Mouse (Mus musculus): ENCODE measurements around the gene Ildr2.

Gene Ildr2

DNA sequence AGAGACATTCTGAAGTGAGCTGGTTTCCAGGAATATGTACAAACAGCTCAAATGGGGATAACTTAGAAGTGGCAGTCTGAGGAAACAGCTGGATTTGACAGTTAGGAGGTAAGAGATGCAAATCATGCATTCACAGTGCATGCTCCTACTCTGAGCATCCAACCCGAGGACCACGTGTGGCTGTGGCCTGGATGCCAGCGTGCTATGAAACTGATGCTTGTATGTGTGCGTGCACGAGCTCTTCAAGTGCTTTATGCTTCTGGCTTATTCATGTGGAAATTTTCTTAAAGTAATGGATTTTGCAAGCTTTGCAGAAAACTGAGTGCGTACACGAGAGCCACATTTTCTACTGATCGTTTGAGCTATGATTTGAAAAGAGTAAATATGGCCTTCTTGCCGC, 32.3 kb downstream of the Ildr2 start:
- no peak for DNase-seq

DNA sequence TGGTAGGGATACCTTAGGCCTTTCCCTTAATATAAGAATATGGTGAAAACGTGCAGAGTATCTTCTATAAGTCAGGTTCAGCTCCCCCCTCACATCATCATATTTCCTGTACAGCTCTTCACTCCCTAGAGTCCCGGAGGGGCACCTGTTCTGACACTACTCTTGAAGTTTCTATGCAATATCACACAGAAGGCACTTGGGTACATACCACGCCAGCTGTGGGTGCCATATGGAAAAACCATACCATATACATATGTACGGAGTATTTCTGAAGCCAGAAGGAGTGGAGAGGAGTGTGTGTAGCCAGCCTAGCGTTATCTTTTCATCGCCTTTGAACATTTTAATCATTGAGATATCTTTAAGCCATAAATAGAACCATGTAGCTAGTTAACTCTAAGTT, 36.6 kb downstream of the Ildr2 start:
- no peak for DNase-seq

DNA sequence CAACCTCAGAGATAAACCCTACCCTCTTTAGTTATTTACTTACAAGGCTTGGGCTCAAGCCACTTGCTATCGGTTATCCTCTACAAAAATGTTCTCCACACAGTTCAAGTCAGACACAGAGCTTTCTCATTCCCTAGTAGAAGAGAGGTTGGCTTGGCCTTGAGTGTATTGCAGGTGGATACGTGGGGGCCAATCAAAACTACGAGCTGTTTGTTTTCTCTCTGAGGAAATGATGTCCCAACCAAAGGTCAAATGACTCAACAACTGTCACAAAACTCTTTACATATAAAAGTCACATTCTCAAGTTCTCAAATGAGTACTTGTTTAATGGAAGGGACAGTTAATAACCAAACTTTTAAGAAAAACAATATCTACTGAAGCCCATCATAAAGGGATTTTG, 39.1 kb downstream of the Ildr2 start:
- DNase-seq = no peak

DNA sequence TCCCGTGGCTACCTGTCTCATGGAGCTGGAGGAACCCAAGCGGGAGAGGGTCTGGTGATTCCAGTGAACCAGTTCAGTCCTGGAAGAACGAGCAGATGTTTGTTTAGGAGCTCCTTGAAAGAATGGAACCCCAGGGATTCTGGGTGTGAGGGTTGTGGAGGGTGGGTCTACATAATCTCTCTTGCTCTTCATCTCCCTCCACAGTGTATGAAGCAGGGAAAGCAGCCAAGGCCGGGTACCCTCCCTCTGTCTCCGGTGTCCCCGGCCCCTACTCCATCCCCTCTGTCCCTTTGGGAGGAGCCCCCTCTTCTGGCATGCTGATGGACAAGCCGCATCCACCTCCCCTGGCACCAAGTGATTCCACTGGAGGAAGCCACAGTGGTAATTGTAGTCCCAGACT, 41.6 kb downstream of the Ildr2 start:
- no peak for DNase-seq

DNA sequence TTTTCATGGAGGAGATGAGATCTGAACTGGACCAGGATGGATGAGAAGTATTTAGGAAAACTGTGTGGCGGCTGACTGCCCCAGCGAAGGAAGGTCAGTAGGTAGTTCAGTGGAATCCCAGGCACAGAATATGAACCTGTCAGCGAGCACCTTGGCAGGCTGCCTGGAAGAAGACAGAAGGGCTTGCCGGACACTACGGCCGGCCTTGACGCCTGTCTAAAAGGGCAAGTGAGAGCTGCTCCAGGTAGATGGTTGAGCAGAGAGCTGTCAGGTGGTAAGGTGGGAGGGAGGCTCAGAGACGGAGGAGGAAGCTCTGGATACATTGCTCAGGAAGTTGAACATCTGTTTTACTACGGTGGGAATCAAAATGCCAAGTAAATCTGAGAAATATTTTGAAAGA, 42.4 kb downstream of the Ildr2 start:
- peak; percentile 59 for DNase-seq

DNA sequence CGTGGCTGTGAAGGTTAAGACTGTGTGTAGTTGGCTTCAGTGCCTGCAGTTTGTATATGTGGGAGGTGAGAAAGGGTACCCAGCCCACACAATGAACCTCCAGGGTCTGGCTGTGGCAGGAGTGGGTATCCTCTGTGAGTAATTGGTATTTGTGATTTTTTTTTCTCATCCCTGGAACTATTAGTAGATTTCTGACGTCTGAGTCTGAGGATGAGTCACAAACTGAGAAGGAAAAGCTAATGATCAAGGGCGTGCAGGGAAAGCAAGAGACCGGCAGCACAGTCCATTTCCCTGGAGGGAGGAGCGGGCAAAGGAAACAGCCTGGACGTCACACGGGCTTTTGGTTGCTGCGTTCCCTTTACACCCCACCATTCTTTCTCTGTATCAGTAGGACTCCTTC, 43.0 kb downstream of the Ildr2 start:
- DNase-seq = no peak

DNA sequence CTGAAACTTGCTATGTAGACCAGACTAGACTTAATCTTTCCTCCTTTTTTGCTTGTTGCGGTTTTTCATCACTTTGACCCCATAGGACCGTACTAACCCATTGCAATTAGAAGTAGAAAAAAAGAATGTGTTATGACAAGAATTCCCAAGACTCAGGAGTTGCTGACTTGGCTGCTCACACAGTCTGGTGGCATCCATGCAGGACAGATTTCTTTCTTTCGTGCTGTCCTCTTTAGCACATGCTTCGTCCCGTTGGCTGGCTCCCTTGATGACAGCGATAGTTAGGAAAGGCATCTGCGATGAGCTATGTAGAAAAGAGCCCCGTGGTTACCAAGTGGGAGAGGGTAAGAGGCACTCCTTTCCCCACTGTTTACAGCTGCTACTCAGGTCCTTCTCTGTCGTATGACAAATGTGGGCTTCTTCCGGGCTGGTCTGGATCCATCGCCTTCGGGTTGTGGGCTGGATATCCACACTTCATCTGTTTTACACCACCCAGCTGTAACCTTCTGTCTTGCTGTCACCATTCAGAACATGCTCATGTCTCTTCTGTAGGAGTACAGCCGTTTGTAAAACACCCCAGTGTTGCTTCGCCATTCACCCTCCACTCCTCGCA, 43.7 kb downstream of the Ildr2 start:
- no peak for DNase-seq

DNA sequence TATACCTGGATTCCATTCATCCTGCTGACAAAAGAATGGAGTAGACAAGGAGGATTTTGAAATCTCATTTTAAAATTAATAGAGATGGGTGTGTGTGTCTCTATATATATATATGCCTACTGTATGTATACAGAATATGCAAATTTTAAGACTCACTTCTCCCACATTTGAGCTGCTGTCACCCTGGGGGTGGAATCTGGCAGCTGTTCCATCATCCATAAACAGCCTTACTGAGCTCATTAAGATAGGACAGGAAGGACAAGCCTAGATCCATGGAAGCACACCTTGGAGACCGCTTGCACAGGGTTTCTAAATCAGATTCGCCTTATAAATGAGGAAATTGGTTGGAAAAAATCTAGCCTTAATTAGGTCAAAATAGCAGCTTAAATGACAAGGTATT, 44.9 kb downstream of the Ildr2 start:
- DNase-seq = no peak

DNA sequence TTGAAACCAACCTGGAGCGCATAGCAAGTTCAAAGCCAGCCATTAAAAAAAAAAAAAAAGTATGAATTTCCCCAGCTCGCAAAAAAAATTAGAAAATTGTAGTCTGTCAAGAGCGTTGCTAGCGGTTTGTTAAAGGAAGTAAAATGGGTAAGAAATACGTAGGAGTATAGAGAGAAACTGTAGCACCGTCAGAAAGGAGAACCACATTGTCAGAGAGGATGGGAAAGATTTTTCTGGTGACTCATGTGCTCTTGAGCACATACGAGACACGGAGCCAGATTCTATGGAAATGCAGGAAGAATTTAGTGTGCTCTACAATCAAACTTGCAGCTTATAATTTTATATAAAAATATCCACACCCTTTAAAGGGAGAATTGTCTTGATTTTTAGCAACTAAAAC, 45.9 kb downstream of the Ildr2 start:
- DNase-seq = no peak

DNA sequence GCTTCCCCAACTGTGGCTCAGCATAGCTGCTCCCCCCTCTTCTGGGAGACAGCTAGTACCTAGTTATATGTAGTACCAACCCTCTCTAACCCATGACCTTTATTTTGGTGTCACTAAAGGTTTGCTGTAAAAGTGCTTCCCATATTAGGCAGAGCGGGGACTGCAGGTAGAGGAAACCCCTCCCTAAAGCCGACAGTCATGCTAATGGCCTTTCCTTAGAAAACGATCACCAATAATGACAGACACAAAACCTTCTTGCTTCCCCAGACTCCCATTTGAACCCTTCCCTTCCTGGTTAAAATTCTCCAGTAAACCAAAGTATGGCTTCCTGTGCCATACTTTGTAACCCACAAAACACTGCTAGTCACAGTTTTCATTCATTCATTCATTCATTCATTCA, 46.6 kb downstream of the Ildr2 start:
- no peak for DNase-seq

DNA sequence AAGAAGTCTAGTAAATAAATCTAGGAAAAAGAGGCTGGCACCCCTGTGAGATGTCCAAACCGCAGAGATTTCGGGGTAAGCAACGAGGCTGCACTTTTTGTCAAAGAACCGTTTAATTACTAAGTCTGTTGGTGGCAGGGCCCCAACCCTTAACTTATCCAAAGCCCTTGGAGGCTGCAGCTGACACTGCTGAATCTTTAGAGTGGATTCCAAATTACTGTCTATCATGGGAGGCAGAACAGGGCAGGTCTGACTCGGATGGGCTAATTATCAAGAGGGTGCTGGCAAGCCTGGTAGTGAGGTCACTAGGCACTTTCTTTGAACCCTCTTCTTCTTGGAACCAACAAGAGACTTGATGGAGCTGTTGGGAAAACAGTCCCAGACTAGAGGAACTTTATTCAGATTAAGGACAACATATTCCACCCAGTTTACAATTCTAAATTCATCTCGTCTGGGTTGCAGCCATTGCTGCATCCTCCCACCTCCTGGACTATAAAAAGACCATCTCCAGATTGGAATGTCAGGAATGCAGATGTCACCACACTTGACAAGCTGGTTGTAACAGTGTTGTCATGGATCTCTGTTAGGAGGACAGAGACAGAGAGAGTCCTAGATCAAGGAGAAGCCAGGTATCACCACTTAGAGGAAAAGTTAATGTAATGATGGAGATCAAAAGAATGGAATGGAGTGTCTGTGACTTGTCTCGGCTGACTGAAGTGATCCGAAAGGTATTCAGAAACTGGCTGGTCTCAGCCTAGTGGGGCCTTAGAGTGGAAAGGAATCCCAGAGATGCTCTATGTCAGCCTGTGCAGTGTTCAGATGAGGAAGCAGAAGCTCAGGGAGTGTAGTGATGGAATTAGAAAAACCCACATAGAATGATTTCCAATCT, 50.7 kb downstream of the Ildr2 start:
- DNase-seq = no peak

DNA sequence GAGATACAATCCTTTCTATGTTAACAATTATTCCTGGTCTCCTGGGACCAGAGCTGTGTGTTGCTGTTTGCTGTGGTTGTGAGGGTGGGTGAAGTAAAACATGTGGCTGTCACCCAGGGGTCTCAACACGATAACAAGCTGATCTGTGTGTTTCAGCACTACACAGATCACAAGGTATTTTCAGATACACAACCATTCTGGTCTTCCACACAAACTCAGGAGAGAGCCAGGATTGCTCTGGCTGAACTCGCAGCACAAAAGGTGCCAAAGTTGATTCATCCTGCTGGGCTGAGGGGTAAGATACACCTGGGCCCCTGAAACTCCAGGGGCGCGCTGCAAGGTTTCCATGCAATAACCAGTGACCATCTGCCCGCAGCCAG, 54.5 kb downstream of the Ildr2 start:
- DNase-seq = no peak

DNA sequence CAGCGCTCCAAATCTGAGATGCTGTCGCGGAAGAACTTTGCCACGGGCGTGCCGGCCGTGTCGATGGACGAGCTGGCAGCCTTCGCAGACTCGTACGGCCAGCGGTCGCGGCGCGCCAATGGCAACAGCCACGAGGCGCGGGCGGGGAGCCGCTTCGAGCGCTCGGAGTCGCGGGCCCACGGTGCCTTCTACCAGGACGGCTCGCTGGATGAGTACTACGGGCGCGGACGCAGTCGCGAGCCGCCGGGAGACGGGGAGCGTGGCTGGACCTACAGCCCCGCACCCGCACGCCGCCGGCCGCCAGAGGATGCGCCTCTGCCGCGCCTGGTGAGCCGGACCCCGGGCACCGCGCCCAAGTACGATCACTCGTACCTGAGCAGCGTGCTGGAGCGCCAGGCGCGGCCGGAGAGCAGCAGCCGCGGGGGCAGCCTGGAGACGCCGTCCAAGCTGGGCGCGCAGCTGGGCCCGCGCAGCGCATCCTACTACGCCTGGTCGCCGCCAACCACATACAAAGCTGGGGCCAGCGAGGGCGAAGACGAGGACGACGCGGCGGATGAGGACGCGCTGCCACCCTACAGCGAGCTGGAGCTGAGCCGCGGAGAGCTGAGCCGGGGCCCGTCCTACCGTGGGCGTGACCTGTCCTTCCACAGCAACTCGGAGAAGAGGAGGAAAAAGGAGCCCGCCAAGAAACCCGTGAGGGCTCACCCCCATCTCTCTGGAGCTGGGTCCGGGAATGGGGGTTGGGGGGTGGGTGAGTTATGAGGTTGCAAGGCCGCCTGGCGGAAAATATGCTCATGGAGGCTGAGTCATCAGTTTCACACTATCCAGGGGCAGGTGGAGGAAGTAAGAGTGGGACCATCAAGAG, 55.1 kb downstream of the Ildr2 start:
- peak; percentile 6 for DNase-seq

DNA sequence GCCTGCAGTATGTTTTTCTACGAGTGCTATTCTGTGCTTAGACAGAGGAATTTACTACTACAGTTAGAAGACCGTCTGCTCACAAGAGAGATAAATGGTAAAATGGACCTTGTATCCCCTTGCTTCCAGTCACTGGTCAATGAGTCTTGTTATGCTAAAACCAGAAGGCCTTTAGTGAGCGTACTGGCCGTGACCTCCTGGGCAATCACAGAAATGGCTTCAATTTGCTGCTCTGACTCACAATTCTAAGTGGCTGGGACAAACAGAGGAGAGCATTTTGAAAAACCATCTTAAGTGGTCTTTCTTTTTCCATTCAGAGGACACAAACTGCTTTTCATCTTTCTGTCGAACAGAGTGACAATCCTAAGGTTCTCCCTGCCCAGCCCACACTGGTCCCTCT, 57.2 kb downstream of the Ildr2 start:
- DNase-seq = no peak

DNA sequence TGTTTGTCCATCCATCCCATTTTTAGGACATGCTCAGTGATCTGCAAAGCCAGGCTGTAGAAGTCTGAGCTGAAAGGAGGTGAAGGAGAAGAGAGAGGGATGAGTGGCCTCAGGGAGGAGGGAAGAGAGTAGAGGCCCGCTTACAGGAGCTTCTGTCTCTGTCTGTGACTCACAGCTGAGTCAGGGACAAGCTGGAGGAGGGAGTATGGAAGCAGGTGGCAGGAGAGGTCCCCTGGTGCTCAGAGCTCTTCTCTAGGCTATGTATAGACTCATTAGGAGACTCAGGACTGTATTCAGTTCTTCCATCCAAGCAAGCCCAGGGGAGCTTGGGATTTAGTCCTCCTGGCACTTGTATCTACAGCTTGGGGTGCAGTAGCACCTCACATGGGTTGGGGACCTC, 59.7 kb downstream of the Ildr2 start:
- no peak for DNase-seq

DNA sequence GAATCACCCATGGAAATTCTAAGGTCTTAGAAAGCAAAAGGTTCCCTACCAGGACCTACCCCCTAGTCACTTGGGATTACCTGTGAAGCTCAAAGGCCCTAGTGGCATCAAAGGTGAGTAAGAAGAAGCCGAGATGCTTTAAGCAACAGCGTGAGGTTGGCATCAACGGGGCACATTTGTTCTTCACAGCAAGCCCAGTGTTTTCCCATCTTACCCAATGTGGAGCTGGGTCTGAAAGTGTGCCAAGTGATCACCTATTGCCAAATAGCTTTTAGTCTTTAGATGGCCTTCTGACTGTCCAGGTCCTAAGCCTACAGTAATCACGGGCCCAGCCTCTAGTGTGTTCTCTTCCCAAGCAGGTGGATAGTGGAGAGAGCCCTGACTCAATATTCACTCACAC, 61.8 kb downstream of the Ildr2 start:
- no peak for DNase-seq

DNA sequence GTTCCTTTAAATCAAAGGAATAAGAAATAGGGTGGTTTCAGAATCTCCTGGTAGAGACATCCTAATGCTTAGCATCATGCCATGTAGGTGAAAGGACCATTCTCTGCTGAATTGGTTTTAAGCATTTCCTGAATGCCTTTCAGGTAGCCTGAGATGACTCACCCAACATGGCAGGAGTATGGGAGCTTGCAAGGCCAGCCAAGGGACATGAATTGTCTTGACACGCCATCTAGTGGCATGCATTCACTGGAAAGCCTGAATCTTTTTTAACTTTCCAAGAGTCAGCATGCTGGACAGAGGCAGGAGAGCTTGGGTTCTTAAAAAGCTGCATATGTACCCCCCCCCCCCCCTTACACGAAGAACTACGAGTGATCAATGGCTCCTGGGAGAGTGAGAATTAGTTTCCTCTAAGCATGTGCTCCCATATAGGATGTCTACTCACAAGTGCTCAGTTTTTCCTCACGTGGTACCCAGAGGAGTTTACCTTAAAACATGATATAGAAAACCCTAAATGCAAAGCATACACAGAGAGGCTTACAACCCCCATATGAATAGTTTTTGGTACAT, 65.3 kb downstream of the Ildr2 start:
- peak; percentile 49 for DNase-seq

DNA sequence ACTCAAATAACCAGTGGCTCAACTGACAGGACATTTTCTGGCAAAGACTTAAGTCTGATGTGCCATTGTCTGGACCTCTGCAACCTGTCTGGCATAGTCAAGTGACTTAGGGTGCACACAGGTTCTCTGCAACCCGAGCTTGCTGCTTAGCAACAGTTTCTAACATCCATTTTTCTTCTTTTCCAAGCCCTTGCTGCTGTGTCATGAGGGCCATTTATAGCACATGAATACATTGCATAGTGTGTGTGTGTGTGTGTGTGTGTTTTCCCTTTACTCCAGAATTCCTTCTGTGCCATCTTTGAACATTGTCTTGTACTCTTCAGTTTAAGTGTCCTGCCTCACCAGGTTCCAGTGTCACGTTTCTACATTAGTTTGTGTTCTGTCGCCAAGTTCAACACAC, 72.5 kb downstream of the Ildr2 start:
- no peak for DNase-seq

DNA sequence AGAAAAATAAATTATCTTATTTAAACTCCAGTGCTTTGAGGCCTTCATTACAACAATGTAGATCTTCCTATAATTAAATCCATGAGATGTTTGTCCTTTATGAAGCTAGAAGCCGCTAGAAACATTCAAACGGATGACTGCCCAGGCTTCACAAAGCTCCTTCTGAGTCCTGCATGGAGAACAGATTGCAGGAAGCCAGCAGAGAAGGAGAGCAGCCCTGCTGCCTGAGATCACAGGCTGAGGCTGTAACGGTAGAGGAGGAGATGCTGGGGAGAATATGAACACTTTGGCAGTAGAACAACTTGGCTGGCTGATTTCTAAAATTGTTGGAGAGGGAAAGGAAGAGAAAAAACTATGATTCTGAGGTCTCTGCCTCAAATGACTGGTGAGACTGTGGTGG, 76.8 kb downstream of the Ildr2 start:
- DNase-seq = no peak

DNA sequence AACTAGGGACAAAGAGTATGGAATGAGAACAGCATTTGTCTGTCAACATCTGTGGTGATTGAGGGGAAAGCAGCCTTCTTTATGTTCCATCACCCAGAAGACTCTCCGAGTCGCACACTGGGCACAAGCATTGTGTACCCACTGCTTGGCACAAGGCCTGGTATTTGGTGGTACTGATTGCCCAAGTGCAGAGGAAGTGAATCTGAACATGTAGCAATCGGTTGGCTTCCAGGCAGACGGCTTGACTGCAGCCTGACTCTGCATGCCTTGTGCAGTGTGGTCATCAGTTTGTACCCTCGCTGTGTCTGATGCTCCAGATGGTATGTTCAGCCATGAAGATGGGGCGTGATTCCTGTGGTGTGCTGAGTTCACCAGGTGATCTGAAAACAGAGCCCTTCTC, 85.2 kb downstream of the Ildr2 start:
- no peak for DNase-seq

DNA sequence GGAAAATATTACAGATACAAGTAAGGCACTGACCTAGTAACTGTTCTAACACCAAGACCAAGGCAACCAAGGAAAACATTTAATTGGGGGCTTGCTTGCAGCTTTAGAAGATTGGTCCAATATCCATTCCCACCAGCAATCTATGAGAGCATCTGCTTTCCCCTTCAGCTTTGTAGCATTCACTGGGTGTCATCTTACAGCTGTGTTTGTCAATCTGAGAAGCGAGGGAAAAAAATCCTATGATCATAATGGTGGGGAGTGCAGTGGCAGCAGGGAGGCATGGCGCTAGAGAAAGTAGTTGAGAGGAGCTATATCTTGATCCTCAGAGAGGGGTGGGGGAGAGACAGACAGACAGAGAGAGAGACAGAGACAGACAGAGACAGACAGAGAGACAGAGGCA, 88.1 kb downstream of the Ildr2 start:
- DNase-seq = no peak

DNA sequence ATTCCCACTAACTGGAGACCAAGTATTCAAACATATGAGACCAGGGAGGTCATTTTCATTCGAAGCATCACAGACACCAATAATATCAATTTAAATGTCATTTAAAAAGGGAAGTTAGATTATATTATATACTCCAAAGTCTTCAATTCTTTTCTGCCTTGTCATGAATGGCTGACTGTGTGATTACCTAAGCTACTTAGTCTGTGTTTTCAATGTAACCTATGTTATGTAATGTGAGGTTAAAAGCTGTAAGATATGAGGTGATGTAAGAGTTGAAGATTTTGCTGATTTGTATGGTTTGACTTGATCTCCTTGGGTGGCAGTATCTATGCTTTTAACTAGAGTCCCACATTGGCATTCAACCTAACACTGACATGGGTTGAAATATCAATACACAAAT, 88.6 kb downstream of the Ildr2 start:
- no peak for DNase-seq

DNA sequence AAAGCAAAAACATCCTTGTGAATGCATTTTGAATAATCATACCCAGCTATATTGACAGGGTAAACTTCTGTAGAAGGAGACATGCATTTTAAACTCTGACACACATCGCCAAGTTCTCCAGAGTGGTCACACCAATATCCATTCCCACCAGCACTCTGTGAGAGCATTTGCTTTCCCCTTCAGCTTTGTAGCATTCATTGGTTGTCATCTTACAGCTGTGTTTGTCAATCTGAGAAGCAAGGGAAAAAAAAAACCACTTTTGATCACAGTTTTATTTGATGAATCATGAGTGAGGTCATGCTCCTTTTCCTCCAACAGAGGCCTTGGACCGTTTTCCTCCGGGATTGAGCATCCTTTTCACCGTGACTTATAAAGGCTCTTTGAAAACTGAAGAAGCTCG, 89.6 kb downstream of the Ildr2 start:
- no peak for DNase-seq
